Mouse (Mus musculus) gastrocnemius, postnatal 14 days (tissue): ENCODE measurements around the gene 9130023H24Rik. TPM values are rescaled to one million over a fixed set of nuclear protein-coding genes. Genes with fewer than 3 reads are reported as not detected.

ENCODE experiments used
- DNase-seq: peaks from one replicate; pipeline ENCODE4 v3.0.0; 2021; ENCODE audit warnings: mixed read lengths
- intact Hi-C: fragments of 180-260 bp; cut with DNase I; formaldehyde crosslinking; loops from one replicate; pipeline ENCODE4 v1.15.1; 2025; ENCODE audit warnings: low total_unique reads
- total RNA-seq, 2 experiments: library from RNA; stranded (reverse); gene quantifications; 2 replicates each; pipeline ENCODE4 v1.2.3; 2021

9130023H24Rik gene
- total RNA-seq, 2 experiments from 2014 or later, result 2.6 to 3.5 TPM

GRCm38 (mm10) chr7:128209826-128210225, 28.0 kb downstream of the 9130023H24Rik start:
- intact Hi-C loops, result loop anchor here (5.0 kb wide), 2 partner anchors 108 to 123 kb away; no protein-coding TSS in a partner anchor
- no peak for DNase-seq

GRCm38 (mm10) chr7:128208187-128208586, 29.6 kb downstream of the 9130023H24Rik start:
- intact Hi-C loops, result loop anchor here (5.0 kb wide), 1 partner anchor 106 kb away; no protein-coding TSS in a partner anchor
- DNase-seq, result peak; percentile 49

GRCm38 (mm10) chr7:128206152-128206551, 31.7 kb downstream of the 9130023H24Rik start, which contains the start of gene Cox6a2:
TSS of gene Cox6a2 (minus strand) at chr7:128206387.
- DNase-seq, result peak; percentile 30
- intact Hi-C loops, result loop anchor here (5.0 kb wide), 1 partner anchor 104 kb away; no protein-coding TSS in a partner anchor

GRCm38 (mm10) chr7:128205695-128206094, 32.1 kb downstream of the 9130023H24Rik start:
- intact Hi-C loops, result loop anchor here (5.0 kb wide), 1 partner anchor 103 kb away; no protein-coding TSS in a partner anchor
- no peak for DNase-seq

- intact Hi-C loops, result no loop called here
- no peak for DNase-seq
These were observed 33.7 kb downstream of the 9130023H24Rik start for GRCm38 (mm10) chr7:128204179-128204578.

- no peak for DNase-seq
- intact Hi-C loops, result no loop called here
These were observed 34.8 kb downstream of the 9130023H24Rik start for GRCm38 (mm10) chr7:128203071-128203470.

GRCm38 (mm10) chr7:128201607-128202006, 36.2 kb downstream of the 9130023H24Rik start:
- no peak for DNase-seq
- intact Hi-C loops, result no loop called here

Other genes starting within 250 kb of the 9130023H24Rik start
- gene Pycard, start 244.2 kb downstream of the 9130023H24Rik start, total RNA-seq, result 1 to 10 TPM; 1.8 to 1.9 TPM
- 100 to 1,000 TPM; 246 TPM for gene Trim72, start 234.1 kb downstream of the 9130023H24Rik start, total RNA-seq
- 1 to 10 TPM; 1.7 to 1.8 TPM for gene Itgam, start 175.4 kb downstream of the 9130023H24Rik start, total RNA-seq
- not detected for gene Gm49368, start 175.3 kb downstream of the 9130023H24Rik start, total RNA-seq
- under 1 TPM; 0.23 to 0.27 TPM for gene Itgax, start 108.5 kb downstream of the 9130023H24Rik start, total RNA-seq
- not detected for gene Itgad, start 83.7 kb downstream of the 9130023H24Rik start, total RNA-seq
- 1,000 to 10,000 TPM; 1,122 to 1,196 TPM for gene Cox6a2, start 31.6 kb downstream of the 9130023H24Rik start, total RNA-seq
- 1 to 10 TPM; 8.3 to 9.8 TPM for gene Armc5, start 689 bp downstream of the 9130023H24Rik start, total RNA-seq
- 10 to 100 TPM; 19.5 to 20.8 TPM for gene Tgfb1i1, start 8.8 kb upstream of the 9130023H24Rik start, total RNA-seq
- gene Slc5a2, start 27.6 kb upstream of the 9130023H24Rik start, total RNA-seq, result not detected
- 1 to 10 TPM; 4.7 to 5.6 TPM for gene BC017158, start 60.1 kb upstream of the 9130023H24Rik start, total RNA-seq
- gene Rgs10, start 180.7 kb upstream of the 9130023H24Rik start, total RNA-seq, result 1 to 10 TPM; 5.4 to 6.1 TPM
- 10 to 100 TPM; 39.8 to 41.5 TPM for gene Tial1, start 223.7 kb upstream of the 9130023H24Rik start, total RNA-seq